Mouse (Mus musculus): ENCODE results near the gene Rnf181.

Rnf181 gene

DNA sequence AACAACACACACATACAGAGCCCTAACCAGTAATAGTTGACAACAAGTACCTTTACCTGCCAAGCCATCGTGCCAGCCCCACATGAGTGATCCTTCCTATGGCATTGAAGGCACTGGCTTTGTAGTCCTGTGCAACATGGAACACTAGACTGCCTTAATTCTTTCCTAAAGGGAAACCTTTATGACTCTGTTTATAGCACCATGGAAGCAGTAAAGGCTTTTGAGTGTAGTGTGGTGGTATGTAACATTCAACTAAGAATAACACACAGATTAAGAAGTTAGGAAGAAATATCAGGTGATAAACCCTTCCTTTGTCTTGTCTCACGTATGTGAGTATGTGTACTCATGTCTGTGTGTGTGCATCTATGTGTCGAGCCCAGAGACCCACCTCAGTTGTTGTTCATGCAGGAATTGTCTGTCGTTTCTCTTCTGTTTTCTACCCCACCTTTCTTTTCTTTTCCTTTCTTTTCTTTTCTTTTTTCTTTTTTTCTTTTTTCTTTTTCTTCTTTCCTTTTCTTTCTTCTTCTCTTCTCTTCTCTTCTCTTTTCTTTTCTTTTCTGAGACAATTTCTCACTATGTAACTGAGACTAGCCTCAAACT is at the start of gene Rnf181:
Gene Rnf181 (minus strand): TSS at position 113 of the 600 bp plus-strand sequence.
- no peak for DNase-seq (ENCODE audit: low spot score in 2 of 2)

GRCm38 (mm10) chr6:72415964-72416772 is 49.4 kb upstream of the Rnf181 start:
- DNase-seq (ENCODE audit: low spot score in 2 of 2): no peak

DNA sequence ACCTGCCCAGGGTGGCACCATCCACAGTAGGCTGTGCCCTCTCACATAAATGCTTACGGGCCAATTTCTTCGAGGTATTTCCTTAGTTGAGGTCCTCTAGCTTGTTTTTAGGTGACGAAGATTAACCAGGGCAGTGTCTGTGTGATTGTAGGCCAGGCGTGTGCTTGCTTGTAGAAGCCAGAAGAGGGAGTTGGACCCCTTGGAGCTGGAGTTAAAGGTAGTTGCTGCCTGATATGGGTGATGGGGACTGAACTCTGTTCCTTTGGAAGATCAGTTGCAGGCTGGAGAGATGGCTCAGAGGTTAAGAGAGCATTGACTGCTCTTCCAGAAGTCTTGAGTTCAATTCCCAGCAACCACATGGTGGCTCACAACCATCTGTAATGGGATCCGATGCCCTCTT is 48.4 kb upstream of the Rnf181 start:
- no peak for DNase-seq (ENCODE audit: low spot score in 2 of 2)

GRCm38 (mm10) chr6:72414076-72414756 is 47.5 kb upstream of the Rnf181 start, which contains the start of gene Ggcx:
Ggcx (plus strand) TSS chr6:72414308.
- peak; percentile 95 for DNase-seq (ENCODE audit: low spot score in 2 of 2)

DNA sequence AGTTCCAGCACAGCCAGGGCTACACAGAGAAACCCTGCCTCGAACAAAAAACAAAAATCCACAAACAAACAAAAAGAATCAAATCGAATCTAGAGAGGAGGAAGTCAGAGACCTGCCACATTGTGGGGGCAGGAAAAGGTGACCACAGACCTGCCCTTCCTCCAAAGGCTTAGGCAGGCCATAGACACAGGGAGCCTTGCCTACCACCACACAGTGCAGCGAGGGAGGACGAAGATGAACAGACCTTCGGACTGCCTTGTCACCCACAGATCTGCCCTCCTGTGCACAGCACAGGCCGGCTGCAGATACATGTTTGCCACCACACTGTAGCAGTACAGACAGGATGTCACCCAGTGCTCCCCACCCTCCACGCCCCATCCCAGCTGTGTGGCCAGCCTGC is 43.8 kb upstream of the Rnf181 start:
- DNase-seq (ENCODE audit: low spot score in 2 of 2): no peak

GRCm38 (mm10) chr6:72410003-72410402 is 43.2 kb upstream of the Rnf181 start:
- no peak for DNase-seq (ENCODE audit: low spot score in 2 of 2)

GRCm38 (mm10) chr6:72409567-72409966 is 42.8 kb upstream of the Rnf181 start:
- peak; percentile 62 to 84 for DNase-seq (ENCODE audit: low spot score in 2 of 2)

- DNase-seq (ENCODE audit: low spot score in 2 of 2): peak; percentile 81 to 84
Observed at GRCm38 (mm10) chr6:72407119-72407518, 40.4 kb upstream of the Rnf181 start.

DNA sequence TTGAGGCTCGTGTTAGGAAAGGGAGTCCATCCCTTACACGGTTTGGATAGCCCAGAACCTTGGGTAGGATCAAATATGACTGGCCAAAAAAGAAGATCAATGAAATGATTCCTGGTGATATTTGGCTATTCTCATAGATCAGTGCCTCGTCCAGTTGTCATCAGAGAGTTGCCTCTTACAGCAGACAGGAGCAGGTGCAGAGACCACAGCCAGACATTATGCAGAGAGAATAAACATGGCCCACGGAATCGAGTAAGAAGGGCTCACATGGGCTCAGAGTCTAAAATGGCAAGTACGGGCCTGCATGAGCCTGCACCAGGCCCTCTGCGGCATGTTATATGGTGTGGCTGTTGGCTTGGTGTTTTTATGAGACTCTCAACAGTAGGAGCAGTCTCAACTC is 38.6 kb upstream of the Rnf181 start:
- no peak for DNase-seq (ENCODE audit: low spot score in 2 of 2)

GRCm38 (mm10) chr6:72401875-72402274 is 35.1 kb upstream of the Rnf181 start:
- DNase-seq (ENCODE audit: low spot score in 2 of 2): peak; percentile 57 to 78

DNA sequence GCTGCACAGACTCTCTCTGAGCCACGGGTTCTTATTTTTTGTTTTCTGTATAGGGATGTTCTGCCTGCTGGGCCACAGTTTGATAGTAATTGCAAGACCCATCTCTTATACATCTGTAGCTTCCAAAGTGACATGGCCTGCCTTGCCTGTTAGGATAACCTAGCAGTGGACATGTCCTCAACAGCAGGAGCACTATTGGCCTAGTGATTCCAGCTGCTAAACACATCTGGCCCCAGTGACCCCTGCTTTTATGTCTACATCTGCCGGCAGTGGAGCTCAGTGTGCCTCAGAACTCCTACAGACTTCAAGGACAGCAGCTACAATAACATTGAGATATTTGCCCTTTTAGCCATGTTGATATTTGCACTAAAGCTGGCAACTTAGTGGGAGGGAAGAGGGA is 33.2 kb upstream of the Rnf181 start:
- no peak for DNase-seq (ENCODE audit: low spot score in 2 of 2)

DNA sequence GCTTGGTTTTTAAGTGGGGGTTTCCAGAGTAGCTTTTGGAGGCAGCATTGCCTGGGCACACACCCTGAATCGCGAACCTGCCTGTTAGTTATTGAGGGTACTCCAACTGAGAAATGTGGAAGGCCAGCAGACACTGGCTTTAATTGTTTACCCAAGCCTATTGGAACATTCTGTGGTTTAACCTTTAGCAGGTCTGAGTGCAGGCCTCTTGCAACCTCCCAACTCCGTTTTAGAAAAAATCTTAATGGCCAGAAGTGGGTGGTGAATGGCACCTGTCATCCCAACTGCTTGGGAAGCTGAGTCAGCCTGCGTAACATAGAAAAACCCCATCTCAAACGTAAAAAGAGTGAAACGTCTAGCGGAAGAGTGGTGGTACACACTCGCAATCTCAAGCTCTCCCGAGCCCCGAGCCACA is 30.1 kb upstream of the Rnf181 start:
- DNase-seq (ENCODE audit: low spot score in 2 of 2): no peak

DNA sequence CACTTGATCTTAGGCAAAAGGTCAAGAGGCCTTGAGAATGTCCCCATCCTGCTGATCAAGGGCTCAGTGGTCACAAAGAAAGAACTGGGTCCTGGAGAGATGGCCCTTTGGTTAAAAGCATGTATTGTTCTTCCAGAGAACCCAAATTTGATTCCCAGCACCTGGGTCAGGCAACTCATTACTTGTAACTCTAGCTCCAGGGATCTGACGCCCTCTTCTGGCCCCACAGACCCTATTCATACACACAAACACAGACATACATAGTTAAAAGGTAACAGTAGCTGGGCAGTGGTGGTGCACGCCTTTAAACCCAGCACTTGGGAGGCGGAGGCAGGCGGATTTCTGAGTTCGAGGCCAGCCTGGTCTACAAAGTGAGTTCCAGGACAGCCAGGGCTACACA is 25.6 kb upstream of the Rnf181 start:
- DNase-seq (ENCODE audit: low spot score in 2 of 2): no peak

DNA sequence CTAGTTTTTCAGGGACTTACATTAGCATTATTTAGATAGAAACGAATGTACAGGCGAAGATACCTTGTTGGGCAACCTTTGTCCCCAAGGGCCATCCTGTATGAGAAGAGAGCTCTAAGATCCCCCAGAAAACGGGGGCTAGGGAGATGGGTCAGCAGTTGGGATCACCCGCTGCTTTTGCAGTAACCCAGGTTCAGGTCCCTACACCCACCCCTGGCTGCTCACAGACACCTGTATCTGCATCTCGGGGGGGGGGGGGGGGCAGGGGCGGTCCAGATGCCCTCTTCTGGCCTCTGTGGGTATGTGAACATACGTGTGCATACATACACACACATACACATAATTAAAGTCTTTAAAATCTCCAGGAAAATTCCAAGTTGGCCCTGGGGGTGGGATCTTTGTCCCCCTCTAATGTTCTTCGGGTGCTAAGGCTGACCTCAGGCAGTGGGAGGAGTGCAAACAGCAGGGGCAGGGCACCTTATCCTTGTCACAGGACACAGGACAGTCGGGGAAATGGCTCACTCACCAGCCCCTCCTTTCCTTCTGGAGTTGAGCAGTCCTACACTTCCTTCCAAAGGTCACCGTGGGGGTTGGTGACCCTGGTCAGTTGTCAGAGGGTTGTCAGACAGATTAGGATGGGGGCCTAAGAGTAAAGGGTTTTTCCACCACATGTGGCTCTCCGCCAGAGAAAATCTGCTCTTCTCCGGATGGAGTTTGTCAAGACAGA is 24.2 kb upstream of the Rnf181 start:
- peak; percentile 40 to 41 for DNase-seq (ENCODE audit: low spot score in 2 of 2)

DNA sequence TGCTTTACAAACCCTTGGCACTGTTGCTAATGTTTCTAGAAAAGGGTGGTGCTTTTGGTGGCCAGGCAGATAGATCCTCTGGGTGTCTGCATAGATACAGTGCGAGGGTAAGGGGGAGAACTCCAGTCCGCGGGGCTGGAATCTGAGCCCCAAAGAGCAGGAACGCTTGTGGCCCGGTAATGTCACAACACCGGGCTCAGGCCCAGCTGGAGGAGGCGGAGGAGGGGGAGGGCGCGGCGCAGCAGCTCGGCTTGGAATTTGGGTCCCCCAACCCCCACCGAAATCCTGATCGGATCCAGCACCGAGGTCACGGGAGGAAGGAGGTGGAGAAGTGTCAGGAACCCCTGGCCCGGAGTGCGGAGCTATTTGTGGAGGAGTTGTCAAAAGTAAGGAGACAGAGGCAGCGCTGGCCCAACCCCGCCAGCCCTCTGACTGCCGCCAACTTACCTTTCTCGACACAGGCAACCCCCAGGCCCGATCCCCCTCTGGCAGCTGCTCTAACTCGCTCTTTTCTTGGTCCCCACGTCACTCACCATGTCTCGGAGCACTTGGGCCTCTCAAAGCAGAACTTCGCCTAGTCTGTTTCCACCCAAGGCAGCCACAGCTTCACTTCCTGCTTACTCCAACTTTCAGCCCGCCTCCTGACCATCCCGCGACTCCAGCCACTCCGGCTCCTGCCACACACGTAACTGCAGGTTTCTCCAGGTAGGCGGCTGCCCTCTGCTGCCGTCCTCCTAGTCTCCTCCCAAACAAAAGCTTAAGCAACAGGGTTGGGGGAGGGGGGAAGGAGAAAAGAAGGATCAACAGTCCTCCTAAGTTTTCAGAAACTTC is 23.4 kb upstream of the Rnf181 start, which contains the start of gene Vamp8:
Gene Vamp8 (minus strand): TSS at position 763 of the 831 bp plus-strand sequence.
- DNase-seq (ENCODE audit: low spot score in 2 of 2): peak; percentile 48 to 56

DNA sequence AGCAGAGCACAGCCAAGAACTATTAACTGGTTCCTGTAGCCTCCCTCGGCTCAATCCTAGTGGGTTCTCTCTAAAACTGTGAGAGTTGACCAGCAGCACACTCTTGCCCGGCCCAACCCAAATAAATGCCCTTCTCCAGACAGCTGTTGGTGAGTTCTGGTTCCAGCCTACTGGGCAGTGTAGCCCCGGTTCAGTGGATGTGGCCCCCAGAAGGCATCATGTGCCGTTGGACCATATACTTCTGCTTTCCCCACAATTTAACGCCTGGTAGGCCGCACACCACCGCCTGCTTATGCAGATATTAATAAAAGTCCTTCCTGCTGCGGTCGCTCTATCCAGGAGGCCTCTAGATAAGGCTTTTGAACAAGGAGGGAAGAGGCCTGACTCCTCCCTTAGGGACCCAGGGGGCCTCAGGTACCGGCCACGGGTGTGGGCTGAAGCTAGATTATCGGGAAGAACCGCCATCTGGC is 22.8 kb upstream of the Rnf181 start:
- no peak for DNase-seq (ENCODE audit: low spot score in 2 of 2)

GRCm38 (mm10) chr6:72388791-72389329 is 22.1 kb upstream of the Rnf181 start:
- DNase-seq (ENCODE audit: low spot score in 2 of 2): no peak

DNA sequence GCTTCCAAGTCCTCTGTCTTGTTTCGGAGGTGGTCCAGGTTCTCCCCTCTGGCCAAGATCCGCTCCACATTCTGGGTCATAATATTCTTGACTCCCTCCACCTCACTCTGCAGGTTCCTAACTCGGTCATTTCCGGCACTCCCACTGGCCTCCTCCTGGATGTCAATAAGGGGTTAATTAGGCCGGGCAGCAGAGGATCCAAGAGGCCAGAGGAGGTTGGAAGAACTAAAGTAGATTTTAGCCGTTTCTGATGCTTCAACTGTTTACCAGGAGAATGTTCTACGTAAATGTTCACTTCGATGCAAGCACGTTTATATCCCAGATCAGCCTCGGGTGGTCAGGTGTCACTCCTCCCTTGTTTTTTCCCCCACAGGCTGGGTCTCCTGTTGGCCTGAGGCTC is 21.5 kb upstream of the Rnf181 start:
- DNase-seq (ENCODE audit: low spot score in 2 of 2): no peak

DNA sequence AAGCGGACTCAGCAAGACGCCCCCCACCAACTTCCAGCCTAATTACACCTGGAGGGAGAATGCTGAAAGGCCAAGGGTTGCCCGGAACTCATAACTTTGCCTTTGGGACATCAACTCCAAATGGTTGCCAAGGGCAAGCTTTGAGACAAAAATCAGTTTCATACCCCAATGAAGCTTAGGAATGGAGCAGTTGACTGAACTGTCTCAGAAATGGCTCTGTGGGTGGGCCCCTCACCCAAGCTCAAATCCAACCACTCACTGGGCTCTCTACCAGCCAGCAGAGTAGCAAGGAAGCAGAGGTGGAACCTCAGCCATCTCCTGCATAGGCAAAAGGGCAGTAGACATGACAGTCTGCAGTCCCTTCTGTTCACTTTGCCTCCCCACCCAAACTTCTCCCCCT is 21.1 kb upstream of the Rnf181 start:
- DNase-seq (ENCODE audit: low spot score in 2 of 2): no peak

- no peak for DNase-seq (ENCODE audit: low spot score in 2 of 2)
Observed at GRCm38 (mm10) chr6:72386561-72386960, 19.8 kb upstream of the Rnf181 start.

- DNase-seq (ENCODE audit: low spot score in 2 of 2): no peak
Observed at GRCm38 (mm10) chr6:72385258-72385657, 18.5 kb upstream of the Rnf181 start.
